Mouse (Mus musculus) liver, embryonic 11.5 days (tissue): ENCODE measurements at regions not wholly inside any gene's neighbourhood (a gene's known extent, or its start where the extent isn't known, plus 50 kb on each side); places are given as distances from the start of the nearest gene placed in this dataset.

Experiments used
- ATAC-seq: fragments of 200-750 bp; cut with Nextera tagmentation; replicated peaks from 2 replicates; pipeline ENCODE4 v1.8.0; 2017; ENCODE audit warnings: moderate number of reproducible peaks, mild to moderate bottlenecking, moderate TSS enrichment, moderate library complexity; ENCODE audit not compliant: low FRiP score
- DNase-seq: peaks from one replicate; pipeline ENCODE4 v3.0.0-alpha.2; 2017; ENCODE audit warnings: low spot score
- H3K27ac ChIP-seq: fragments of 300-500 bp; sonication (generic); 2 replicates; pipeline ENCODE4 v1.5.1; 2014; ENCODE audit warnings: mild to moderate bottlenecking, low read depth, low read length, control low read depth
- H3K27me3 ChIP-seq: fragments of 300-500 bp; sonication (generic); replicated peaks from 2 replicates; pipeline ENCODE4 v1.6.1; 2014; ENCODE audit warnings: low read length, mixed read lengths; ENCODE audit not compliant: control insufficient read depth, insufficient read depth
- H3K36me3 ChIP-seq: fragments of 300-500 bp; sonication (generic); 2 replicates; pipeline ENCODE4 v1.6.1; 2014; ENCODE audit warnings: mild to moderate bottlenecking, low read length, moderate library complexity, mixed read lengths; ENCODE audit not compliant: control insufficient read depth, insufficient read depth
- H3K4me1 ChIP-seq: fragments of 300-500 bp; sonication (generic); replicated peaks from 2 replicates; pipeline ENCODE4 v1.6.1; 2014; ENCODE audit warnings: low read length, mixed read lengths; ENCODE audit not compliant: control insufficient read depth, insufficient read depth
- H3K4me2 ChIP-seq: fragments of 300-500 bp; sonication (generic); 2 replicates; pipeline ENCODE4 v1.6.1; 2014; ENCODE audit warnings: mild to moderate bottlenecking, control low read depth, moderate library complexity
- H3K4me3 ChIP-seq: fragments of 300-500 bp; sonication (generic); 2 replicates; pipeline ENCODE4 v1.5.1; 2014; ENCODE audit warnings: low read depth, low read length, control low read depth
- H3K9ac ChIP-seq: fragments of 300-500 bp; sonication (generic); 2 replicates; pipeline ENCODE4 v1.6.1; 2014; ENCODE audit warnings: low read depth, low read length, control low read depth
- H3K9me3 ChIP-seq: fragments of 300-500 bp; sonication (generic); 2 replicates; pipeline ENCODE4 v1.6.1; 2016; ENCODE audit warnings: low read length, inconsistent platforms, mixed read lengths; ENCODE audit not compliant: control insufficient read depth
- WGBS: fragments of 180-500 bp; shearing (Covaris S2); extraction: QIAGEN DNeasy Blood & Tissue Kit; methylation state at CpG from one replicate; pipeline ENCODE4 v1.1.7; 2014; 5-methylcytosine and 5-hydroxymethylcytosine counted together

GRCm38 (mm10) chrX:9738904-9739303 is 76.1 kb upstream of the Dynlt3 start:
- H3K4me1 ChIP-seq, result no peaks in the 10 kb centered on the region
- no peaks in the 10 kb centered on the region for H3K36me3 ChIP-seq
- no peak overlapping the region for H3K4me2 ChIP-seq
- no peaks in the 10 kb centered on the region for H3K27me3 ChIP-seq
- no peaks in the 10 kb centered on the region for H3K9me3 ChIP-seq
- no peak overlapping the region for H3K27ac ChIP-seq
- DNase-seq, result no peak
- 76% methylated on average over 2 of the region's 2 CpGs for WGBS
- no peak overlapping the region for H3K4me3 ChIP-seq
- ATAC-seq, result no peak
- H3K9ac ChIP-seq, result no peak overlapping the region

- Histone ChIP-seq H3K9me3 (no peaks in the 10 kb centered on the region), H3K4me2 (no peak overlapping the region), H3K36me3 (no peaks in the 10 kb centered on the region), H3K27me3 (no peaks in the 10 kb centered on the region), H3K4me3 (no peak overlapping the region), H3K4me1 (no peaks in the 10 kb centered on the region), H3K27ac (no peak overlapping the region), H3K9ac (no peak overlapping the region)
- 75% methylated on average over 3 of the region's 3 CpGs for WGBS
- DNase-seq (no peak), ATAC-seq (no peak)
Observed at GRCm38 (mm10) chrX:9742518-9742917, 79.7 kb upstream of the Dynlt3 start.

GRCm38 (mm10) chrX:9747305-9747938 is 84.6 kb upstream of the Dynlt3 start:
- 12% methylated on average over 21 of the region's 27 CpGs for WGBS
- no peak overlapping the region for H3K9ac ChIP-seq
- no peak overlapping the region for H3K27ac ChIP-seq
- H3K4me2 ChIP-seq, result peak overlapping the region; percentile 55
- no peaks in the 10 kb centered on the region for H3K4me1 ChIP-seq
- ATAC-seq, result peak; percentile 79
- DNase-seq, result peak; percentile 53
- peak overlapping the region; percentile 37 for H3K4me3 ChIP-seq
- H3K36me3 ChIP-seq, result no peaks in the 10 kb centered on the region
- no peaks in the 10 kb centered on the region for H3K9me3 ChIP-seq
- no peaks in the 10 kb centered on the region for H3K27me3 ChIP-seq

- 31% methylated on average over 5 of the region's 5 CpGs for WGBS
- Histone ChIP-seq H3K9me3 (no peaks in the 10 kb centered on the region), H3K27me3 (no peaks in the 10 kb centered on the region), H3K27ac (no peak overlapping the region), H3K4me2 (no peak overlapping the region), H3K4me3 (no peak overlapping the region), H3K9ac (no peak overlapping the region), H3K4me1 (no peaks in the 10 kb centered on the region), H3K36me3 (no peaks in the 10 kb centered on the region)
- DNase-seq, result no peak
- ATAC-seq, result peak; percentile 74
Observed at GRCm38 (mm10) chrX:9752954-9753572, 90.3 kb upstream of the Dynlt3 start.

- no peaks in the 10 kb centered on the region for H3K27me3 ChIP-seq
- H3K9ac ChIP-seq, result no peak overlapping the region
- no peak overlapping the region for H3K4me3 ChIP-seq
- no peaks in the 10 kb centered on the region for H3K36me3 ChIP-seq
- DNase-seq (no peak), ATAC-seq (no peak)
- no peak overlapping the region for H3K27ac ChIP-seq
- H3K4me2 ChIP-seq, result no peak overlapping the region
- no peaks in the 10 kb centered on the region for H3K4me1 ChIP-seq
- H3K9me3 ChIP-seq, result no peaks in the 10 kb centered on the region
Observed at GRCm38 (mm10) chrX:9769540-9769939, 77.2 kb upstream of the Hypm start.

- H3K9ac ChIP-seq, result no peak overlapping the region
- no peaks in the 10 kb centered on the region for H3K9me3 ChIP-seq
- no peak overlapping the region for H3K4me2 ChIP-seq
- H3K36me3 ChIP-seq, result no peaks in the 10 kb centered on the region
- H3K27ac ChIP-seq, result no peak overlapping the region
- DNase-seq (no peak), ATAC-seq (no peak)
- no peaks in the 10 kb centered on the region for H3K4me1 ChIP-seq
- no peaks in the 10 kb centered on the region for H3K27me3 ChIP-seq
- 78% methylated on average over 4 of the region's 4 CpGs for WGBS
- H3K4me3 ChIP-seq, result no peak overlapping the region
Observed at GRCm38 (mm10) chrX:9777498-9777897, 69.2 kb upstream of the Hypm start.

GRCm38 (mm10) chrX:9789542-9789941 is 57.2 kb upstream of the Hypm start:
- 82% methylated on average over 3 of the region's 3 CpGs for WGBS
- no peak overlapping the region for H3K4me2 ChIP-seq
- H3K27me3 ChIP-seq, result no peaks in the 10 kb centered on the region
- H3K4me3 ChIP-seq, result no peak overlapping the region
- H3K4me1 ChIP-seq, result no peaks in the 10 kb centered on the region
- no peak overlapping the region for H3K9ac ChIP-seq
- no peaks in the 10 kb centered on the region for H3K9me3 ChIP-seq
- no peak for DNase-seq
- no peak for ATAC-seq
- no peak overlapping the region for H3K27ac ChIP-seq
- H3K36me3 ChIP-seq, result no peaks in the 10 kb centered on the region
